Mouse (Mus musculus): Measurements from ENCODE around the gene Adcy5.

Gene Adcy5

DNA sequence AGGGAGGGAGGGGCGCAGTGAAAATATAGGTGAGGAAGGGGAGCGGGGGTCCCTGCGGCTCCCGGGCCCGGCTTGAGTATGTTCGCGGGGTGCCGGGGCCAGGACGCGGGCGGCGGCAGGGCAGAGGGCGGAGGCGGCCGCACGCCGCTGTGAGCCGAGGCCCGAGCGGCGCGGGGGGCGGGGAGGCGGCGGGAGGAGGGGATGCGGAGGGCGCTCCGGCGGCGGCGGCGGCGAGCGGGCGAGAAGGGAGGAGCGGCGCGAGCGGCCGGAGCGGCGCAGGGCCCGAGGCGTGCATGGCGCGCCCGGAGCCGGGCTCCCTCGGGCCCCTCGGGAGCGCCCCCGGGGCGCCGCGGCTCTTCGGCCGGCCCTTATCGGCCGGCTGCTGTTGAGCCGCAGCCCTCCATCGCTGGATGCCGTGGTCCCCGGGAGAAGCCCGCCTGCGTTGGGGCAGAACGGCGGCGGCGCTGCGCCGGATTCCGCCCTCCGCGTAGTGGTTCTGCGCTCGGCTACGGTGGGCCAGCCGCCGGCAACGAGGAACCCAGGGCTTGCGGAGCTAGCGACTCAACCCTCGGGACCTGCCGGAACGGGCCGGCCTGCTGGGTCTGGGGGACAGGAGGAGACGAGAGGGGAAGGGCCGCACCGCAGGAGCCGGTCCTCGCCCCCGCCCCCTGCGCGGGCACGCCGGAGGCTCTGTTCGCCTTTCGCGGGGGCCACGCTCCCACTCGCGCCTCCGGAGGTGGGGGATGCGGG is at the start of gene Adcy5:
Gene Adcy5 (plus strand): TSS at position 237 of the 750 bp plus-strand sequence.
- peak in 1 of 2 experiments; percentile 30 for DNase-seq (ENCODE audit: low spot score in 2 of 2)

DNA sequence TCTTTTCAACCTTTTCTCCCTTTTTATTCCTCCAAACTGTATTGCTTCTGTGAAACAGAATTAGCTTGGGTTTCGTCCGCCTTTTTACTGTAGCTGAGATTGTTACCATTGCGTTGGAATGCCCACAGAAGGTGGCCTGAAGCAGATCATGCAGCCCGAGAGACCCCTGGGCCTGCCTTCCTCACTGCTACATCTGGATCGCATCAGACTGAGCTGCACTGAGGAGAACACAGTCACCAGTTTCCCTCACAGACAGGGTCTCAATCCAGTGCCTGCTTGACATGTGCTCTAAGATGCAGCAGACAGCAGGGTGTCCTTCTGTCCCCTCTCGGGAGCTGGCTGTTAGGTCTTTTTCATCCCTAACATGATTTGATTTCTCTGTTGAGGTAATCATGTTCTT is 46.7 kb upstream of the Adcy5 start:
- no peak for DNase-seq (ENCODE audit: low spot score in 2 of 2)

DNA sequence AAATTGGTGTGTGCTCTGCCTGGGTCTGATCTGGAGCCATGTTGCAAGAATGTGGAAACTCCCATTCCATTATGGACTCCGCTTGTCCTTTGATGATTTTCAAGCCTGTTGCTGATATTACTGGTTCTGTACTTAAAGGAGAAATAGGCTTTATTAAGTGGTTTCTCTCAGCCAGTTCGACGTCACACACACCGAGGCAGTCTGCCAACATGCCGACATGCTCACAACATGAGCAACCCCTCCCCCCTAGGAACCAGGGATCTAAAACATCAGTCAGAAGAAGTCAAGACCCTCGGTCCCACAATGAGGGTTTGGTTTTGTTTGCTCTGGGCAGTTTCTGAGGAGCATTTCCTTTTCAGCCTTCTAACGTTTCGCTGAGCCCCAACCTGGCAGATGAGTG is 45.5 kb upstream of the Adcy5 start:
- no peak for DNase-seq (ENCODE audit: low spot score in 2 of 2)

DNA sequence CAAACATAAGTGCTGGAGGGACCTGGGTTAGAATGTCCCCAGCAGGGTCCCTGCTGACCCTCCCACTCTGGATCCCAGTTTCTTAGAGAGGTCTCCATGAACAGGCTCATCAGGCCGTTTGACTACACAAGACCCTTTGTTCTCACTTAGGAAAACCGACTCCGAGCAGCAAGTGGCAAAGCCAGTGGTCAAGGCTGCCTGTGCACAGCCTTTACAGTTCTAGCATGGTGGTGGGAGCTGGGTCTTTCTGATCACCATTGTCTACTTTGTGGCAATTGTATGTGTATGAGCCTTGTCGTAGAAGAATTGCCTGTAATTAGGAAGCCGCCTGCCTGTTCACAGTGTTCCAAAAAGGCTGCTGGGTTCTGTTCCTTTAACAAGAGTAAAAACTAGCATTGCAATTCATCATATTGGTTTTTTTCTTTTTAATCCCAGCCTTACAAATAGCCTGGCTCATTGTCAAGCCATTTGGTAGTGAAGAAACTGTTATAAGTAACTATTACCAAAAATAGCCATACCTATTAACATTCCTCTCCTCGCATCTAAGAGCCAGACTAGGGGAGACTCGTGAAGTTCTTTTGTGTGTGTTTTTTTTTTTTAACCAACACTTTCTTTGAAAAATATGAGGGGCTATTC is 44.9 kb upstream of the Adcy5 start:
- DNase-seq (ENCODE audit: low spot score in 2 of 2) = no peak

DNA sequence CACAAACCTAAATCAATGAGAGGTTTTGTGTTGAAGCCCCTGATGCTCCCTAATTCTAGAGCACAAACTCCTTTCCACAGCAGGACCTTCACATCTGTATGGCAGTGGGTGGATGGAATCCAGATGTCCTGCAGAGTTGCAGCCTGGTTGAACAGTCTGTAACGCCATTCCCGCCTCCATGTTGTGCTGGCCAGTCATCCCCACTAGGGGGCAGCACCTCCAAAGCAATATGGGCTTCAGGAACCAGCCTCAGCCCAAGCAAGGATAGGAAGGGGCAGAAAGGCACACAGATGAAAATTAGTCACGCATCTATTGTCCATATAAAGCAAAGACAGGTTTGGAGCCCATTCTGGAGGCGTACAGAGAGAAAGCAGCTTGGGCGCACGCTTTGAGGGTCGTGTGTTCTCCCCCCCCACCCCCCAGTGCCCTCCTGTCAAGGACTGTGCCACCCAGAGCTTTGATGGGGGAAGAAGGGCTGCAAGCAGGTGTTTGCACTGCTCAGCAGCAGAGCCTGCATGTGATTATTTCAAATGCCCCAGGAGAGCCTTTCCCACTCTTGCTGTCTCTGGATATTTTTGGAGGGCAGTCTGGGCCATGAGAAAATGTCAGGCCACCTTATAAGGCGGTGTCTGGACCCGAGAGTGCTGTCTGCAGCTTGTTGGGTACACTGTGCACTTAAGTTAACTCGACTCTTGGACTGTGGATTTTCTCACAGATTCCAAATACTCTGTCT is 44.1 kb upstream of the Adcy5 start:
- DNase-seq (ENCODE audit: low spot score in 2 of 2) = peak; percentile 54 to 90

DNA sequence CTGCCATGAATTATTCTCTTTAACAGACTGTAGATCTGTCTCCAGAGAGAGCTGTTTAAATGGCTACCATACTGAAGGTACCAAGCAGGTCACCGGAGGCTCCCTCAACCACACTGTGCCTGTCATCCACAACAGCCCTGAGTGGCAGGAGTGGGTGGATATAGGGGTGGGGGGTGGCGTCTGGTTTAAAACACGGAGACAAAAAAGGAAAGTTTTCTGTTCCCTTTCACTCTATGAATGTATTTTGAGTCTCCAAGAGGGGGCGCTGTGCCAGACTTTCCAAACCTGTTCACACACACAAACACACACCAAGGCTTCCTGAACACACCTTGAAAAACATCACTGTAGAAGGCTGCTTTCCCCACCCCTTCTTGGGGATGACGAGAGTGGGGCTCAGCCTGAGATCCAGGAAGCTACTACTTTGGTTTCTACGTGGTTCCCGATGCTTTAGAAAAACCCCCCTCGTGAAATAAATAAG is 43.5 kb upstream of the Adcy5 start:
- DNase-seq (ENCODE audit: low spot score in 2 of 2) = peak in 1 of 2 experiments; percentile 36

DNA sequence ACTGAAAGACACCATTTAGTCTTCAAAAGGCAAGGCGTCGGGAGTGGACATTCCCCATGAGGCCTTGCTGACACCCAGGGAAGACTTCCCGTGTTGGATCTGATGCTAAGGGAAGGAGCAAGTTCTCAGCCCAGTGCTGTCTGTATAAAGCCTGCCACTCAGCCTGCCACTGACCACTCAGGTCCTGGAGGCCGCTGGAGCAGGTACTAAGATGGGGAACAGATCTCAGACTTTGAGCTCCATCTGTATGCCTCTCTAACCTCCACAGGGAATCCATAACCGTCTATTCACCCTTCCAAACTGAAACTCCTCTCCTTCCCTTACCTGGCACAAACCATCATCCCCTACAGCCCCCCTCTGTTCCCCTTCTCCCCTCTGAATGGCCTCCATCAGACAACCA is 41.2 kb upstream of the Adcy5 start:
- no peak for DNase-seq (ENCODE audit: low spot score in 2 of 2)

DNA sequence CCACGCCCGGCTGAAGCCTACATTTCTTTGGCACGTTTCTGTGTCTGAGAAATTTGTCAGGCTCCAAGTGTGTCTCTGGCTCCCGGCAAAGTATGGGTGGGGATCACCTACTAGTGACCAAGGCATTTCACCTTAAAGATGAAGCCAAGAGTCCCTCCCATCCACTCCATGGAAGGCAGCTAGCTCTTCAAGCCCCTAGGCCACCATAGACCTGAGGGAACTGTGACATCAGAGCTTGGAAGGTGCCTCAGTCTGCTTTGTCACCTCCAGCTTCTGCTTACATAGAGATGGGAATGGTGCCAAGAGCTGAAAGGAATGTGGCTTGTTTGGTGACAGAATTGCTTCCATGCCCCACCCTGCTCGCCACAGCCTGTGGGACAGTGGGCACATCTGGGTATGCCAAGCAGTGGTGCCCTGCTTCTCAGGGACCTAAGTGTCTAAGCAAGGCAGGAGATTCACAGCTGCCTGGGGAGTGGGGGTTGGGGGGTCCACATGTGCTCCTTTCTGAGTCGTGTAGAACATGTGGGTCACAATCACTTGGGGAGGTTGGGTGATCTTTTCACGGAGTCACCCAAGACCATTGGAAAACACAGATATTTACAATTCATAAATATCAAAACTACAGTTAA is 38.2 kb upstream of the Adcy5 start:
- DNase-seq (ENCODE audit: low spot score in 2 of 2) = no peak

DNA sequence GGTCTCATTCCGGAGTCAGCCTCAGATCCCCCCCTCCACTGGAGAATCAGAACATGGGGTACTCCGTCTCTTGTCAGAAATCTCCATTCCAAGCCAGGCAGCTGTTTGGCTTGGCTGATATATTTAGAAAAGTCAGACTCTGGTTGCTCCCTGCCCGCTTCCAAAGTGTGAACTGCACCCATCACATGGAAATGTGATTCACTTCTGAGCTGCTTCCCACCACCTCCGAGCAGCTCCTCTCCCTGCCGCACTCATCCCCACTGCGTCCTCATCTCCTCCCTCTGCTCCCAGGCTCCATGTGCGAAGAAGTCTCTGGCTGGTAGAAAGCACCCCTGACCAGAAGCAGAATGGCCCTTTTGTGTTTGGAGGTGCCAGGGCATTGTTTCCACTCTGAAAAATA is 37.2 kb upstream of the Adcy5 start:
- no peak for DNase-seq (ENCODE audit: low spot score in 2 of 2)

DNA sequence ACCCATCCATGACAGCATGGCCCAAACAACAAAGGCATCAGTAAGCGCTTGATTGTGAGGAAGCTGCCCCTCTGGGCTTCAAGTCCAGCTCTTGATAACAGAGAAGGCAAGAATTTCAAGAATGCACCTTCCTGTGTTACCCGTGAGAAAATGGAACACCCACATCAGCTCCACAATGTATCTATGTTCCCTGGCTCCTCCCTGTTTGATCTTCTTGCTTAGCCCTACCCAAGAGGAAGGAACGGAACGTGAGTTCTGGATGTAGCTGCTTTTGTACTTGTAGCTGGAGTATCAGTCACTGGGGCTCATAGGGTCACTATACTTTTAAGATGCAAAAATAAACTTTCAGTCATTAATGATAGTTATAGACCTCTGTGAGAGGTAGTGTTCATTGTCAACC is 34.1 kb upstream of the Adcy5 start:
- DNase-seq (ENCODE audit: low spot score in 2 of 2) = no peak

DNA sequence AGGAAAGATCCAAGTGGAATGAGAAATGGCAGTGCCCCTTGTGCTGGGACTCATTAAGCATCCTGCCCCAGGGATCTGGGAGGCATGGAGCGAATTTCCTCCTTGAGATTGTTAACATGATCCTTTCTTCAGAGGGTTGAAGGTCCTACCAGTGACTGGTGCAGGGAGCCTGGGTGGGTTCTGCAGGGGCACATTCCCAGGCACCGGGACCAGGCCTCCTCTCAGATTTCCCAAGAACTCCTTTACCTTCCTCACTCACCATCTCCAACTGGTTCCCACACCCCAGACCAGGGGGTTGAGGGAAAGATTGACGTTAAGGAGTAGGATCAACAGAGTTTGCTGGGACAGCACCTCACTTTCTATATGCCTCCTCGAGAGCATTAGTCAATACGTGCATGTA is 27.4 kb upstream of the Adcy5 start:
- DNase-seq (ENCODE audit: low spot score in 2 of 2) = no peak

DNA sequence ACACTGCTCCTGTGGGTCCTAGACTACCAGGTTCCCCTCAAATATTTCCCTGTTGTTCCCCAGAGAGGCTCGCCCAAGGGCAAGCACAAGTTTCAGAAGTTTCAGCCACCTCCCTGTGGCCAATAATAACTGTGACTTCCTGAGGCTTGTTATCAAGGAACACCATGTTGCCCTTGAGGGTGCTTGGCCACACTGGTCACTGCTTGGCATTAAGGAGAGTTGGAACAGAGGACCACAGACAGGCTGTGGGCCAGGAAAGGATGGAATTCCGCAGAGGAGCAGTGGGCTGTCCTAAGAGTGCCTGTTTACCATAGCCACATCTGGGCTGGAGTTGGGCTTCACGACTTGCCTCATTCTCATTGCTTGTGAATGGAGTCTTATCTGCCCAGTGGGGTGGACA is 24.5 kb upstream of the Adcy5 start:
- DNase-seq (ENCODE audit: low spot score in 2 of 2) = no peak

DNA sequence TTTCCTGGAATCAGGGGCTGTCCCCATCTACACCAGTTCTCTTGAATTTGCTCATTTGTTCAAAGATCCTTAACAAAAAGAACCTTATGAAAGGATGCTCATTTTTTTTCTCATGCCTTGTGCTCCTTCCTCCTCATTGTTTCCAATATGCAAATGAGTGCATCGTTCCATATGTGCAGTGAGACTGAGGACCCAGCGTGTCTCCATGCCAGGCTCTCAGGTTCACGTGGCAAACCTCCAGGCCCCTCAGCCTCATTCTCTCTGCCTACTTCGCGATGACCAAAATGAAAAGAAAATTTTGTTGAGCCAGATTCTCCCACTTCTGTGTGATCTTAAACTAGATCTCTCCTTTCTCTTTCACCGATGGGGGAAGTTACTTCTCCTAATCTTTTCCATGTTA is 15.3 kb upstream of the Adcy5 start:
- no peak for DNase-seq (ENCODE audit: low spot score in 2 of 2)

DNA sequence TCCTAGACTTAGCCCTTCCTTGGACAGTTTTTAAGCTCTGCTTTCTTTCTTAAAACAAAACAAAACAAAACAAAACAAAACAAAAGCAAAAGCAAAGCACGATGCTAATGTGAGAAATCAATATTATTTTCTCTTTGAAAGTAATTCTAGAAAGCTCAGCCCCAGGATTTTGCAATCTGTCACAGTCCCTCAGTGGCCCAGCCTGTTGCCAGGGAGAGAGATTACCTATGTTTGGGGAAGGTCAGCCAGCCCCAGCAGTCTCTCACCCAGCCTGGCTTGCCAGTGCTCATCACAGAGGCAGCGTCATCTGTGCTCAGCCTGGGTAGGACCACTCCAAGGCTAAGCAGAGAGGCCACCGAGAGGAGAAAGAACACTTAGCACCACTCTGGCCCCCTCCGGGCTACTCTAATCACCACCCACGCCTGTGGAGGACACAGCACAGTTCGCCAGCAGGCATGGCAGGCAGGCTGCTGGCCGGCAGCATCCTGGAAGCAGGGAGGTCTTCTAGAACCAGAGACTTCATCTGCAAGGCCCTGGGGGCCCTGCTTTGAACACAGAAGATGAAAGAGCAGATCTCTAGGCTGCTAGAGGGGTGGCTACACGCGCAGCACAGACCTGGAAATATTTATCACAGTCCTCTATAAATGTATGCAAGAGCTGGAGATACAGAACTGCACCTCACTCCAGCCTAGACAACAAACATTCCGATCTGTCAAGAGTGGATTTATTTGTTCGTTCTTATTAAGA is 14.6 kb upstream of the Adcy5 start:
- no peak for DNase-seq (ENCODE audit: low spot score in 2 of 2)

DNA sequence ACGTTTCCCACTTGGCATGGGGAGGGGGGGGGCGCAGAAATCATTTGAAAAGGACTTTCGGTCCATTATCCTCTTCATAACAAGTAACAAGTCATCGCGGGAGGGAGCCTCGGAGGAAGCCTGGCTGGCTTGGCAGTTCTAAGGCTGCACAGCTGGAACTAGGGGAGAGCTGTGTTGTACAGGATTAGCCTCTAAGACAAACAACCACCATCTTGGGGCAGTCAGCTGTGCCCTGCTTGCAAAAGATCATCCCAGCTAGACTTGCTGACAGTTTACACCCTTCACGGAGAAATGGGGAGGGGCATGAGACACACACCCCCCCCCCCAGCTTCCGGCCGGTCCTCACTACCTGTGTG is 14.1 kb upstream of the Adcy5 start:
- no peak for DNase-seq (ENCODE audit: low spot score in 2 of 2)

DNA sequence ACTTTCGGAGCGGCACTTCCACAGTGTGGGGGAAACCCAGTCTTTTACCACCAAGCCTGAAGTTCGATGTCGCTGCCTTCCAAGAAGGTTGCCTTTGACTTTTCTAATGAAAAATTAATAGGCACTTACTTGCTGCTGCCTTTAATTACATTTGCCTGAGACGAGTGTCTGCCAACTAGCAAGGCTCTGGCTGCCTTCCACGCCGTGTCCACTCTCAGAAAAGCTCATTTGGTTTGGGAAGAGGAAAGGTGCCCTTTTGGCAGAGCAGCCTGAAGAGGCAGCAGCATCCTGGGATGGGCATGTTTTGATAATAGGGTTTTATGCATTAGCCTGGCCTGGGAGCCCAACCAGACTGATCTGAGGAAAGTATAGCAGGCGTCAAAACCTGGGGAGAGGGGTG is 12.8 kb upstream of the Adcy5 start:
- DNase-seq (ENCODE audit: low spot score in 2 of 2) = no peak

DNA sequence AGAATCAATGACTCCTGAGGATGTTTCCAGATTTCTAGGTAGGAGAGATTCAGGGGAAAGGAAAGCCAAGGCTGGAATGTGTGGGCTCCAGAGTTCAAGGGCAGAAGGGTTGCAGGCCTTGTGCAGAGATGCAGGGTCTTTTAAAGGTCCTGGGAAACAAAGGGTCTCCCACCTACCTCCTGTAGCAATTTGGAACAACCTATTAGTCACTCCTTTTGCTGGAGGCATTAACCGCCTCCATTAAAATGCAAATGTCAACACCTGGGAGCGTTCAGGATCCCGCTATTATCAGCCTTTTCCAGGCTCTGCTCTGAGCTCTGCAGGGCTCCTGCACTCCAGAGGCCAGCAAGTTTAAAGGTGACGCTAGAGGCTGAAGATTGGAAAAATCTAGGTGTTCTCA is 8.5 kb upstream of the Adcy5 start:
- no peak for DNase-seq (ENCODE audit: low spot score in 2 of 2)

DNA sequence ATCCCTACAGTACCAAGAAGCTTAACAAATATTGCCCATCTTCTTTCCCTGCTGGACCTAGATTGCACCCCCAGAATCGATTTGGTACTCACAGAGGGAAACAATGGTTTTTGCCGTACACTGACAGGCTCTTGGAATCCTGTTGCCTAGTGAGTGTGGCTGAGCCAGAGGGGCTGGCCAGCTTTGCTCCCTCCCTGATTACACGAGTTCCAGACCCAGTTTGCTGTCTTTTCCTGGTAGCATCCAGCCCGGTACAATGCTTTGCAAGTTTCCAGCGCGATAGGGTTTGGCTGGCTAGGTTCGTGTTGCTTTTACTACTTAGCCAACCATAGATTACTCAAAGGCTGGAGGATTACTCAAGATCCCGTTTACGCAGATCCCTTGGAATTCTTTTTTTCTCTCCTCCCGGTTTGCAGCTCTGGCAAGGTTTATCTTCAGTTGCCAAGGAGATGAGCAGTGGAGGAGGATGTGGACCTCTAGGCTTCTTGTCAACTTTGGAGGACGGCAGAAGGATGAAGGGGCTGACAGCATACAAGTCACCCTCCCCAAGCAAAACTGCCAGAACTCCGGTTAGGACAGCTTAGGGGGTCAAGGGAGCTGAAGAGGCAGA is 1.4 kb upstream of the Adcy5 start:
- DNase-seq (ENCODE audit: low spot score in 2 of 2) = no peak

DNA sequence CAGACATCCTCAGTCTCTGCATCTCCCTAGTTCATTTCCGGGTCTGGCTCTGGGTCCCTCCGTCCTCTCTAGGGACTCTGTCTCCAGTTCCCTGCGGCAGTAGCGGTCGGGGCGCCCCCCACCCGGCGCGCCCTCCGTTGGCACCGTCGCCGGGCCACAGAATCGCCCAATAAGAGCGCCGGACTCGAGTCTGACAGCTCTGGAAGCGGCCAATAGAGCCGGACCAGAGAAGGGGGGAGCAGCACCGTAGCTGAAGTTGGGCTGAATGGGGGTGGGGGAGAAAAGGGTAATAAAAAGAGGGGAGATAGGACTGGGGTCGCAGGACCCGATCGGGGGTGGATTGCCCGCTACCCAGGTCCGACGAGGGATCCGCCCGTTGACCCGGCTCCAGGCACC is 434 bp upstream of the Adcy5 start:
- peak in 1 of 2 experiments; percentile 58 for DNase-seq (ENCODE audit: low spot score in 2 of 2)

DNA sequence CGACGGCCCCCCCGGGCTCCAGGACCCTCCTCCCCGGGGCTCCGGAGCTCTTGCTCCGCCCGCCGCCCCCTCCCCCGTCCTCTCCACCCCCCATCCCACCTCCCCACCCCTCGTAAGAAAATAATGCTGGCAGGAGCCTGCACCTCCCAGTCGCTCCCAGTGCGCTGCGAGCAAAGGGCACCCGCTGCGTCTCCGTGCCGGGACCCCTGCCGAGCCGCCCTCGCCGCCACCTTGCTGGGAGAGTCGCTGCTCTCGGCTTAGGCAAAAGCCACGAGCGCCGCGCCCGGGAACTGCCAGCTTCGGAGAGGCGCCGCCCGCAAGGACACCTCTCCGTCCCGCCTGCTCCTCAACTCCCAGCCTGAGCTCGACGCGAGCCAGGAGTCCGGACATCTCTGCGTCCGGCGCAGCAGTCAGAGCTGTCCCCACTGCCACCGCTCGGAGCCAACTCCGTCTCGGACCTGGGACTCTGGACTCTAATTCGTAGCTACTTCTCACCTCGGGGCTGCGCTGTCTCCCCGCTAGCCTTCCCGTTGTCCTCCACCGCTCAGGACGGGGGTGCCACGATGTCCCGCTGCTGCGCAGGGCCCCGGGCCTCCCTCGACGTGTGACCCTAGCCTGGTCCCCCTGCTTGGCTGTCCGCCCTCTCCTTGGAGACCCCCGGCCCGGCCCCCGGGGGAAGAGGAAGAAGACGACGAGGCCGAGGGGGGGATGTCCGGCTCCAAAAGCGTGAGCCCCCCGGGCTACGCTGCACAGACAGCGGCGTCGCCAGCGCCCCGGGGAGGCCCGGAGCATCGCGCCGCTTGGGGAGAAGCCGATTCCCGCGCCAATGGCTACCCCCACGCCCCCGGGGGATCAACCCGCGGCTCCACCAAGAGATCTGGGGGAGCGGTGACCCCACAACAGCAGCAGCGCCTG is 971 bp downstream of the Adcy5 start:
- peak in 1 of 2 experiments; percentile 42 for DNase-seq (ENCODE audit: low spot score in 2 of 2)
